Mouse (Mus musculus) embryo, embryonic 11 days (tissue): ENCODE results near the gene C1qb.

Source experiments
- DNase-seq: peaks from one replicate; pipeline ENCODE4 v3.0.0-alpha.2; 2015

The C1qb gene

DNA sequence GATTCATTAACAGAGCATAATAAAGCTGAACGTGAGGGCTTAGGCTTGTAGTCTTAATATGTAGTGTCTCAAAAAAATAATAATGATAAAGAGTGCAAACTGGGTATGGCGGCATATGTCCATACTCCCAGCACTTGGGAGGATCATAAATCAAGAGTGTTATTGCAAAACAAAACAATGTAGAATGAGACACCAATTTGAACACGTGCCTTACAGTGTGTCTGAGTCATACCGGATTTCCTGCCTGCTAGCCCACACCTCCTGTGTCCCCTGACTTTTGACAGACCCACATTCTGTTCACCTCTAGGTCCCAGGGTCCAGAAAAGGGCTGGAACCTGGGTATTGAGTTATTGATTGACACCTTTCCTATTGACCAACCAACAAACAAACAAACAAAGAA, 44.0 kb downstream of the C1qb start:
- no peak for DNase-seq

DNA sequence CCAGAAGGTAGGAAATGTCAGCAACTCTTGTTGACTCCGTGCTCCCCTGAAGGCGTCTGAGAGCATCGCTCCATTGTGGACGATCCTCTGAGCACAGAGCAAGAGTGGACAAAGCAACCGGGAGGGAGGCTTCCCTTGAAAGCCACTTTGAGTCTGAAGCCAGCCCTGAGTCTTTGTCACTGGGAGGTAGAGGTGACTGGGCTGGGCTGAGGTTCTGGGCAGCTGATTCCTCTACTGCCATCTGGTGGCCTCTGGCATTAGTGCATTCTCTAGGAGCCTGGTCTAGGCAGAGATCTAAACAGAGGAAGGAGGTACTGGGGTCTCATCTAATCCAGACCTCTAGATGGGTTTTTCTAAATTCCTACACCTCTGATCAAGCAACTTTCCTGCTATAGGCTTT, 44.9 kb downstream of the C1qb start:
- DNase-seq, result peak; percentile 85

- DNase-seq, result no peak
Measured at GRCm38 (mm10) chr4:136838462-136838861, 47.5 kb downstream of the C1qb start.

GRCm38 (mm10) chr4:136838026-136838425, 48.0 kb downstream of the C1qb start:
- DNase-seq, result no peak

GRCm38 (mm10) chr4:136836387-136836931, 49.5 kb downstream of the C1qb start:
- peak; percentile 86 for DNase-seq

DNA sequence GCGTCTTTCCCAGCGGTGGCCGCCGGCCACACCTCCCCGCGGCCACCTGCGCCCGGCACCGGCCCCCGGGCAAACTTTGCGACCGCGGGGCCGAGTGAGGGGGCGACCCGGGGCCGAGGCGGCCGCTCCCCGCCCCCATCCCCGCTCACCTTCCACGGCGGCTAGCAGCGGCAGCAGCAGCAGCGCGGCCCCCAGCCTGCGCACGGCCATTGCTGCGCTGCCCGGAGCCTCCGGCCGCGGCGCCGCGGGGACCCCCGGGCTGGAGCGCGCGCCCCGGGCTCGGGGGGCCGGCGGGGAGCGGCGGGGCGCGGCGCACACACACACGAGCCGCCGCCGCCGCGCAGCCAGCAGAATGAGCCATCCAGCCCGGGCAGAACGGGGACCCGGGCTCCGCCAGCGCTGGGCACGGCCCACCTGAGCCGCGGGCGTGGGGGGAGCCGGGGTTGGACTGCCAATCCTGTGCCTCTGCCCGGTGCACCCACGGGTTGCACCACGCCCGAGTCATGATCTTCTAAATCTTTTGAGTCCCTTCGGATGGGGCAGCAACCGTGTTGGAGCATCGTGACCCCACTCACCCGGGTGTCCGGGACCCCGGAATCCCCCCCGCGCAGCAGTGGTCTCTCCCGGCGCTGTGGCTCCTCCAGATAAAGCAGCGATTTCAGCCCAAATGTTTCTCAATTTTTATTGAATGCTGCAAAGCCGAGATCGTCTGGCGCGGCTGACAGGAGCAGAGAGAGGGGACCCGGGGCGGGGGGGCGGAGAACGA, 50.2 kb downstream of the C1qb start, which contains the start of gene Ephb2:
TSS of gene Ephb2 (minus strand) at position 368 of the 766 bp plus-strand sequence.
- DNase-seq, result peak; percentile 87

DNA sequence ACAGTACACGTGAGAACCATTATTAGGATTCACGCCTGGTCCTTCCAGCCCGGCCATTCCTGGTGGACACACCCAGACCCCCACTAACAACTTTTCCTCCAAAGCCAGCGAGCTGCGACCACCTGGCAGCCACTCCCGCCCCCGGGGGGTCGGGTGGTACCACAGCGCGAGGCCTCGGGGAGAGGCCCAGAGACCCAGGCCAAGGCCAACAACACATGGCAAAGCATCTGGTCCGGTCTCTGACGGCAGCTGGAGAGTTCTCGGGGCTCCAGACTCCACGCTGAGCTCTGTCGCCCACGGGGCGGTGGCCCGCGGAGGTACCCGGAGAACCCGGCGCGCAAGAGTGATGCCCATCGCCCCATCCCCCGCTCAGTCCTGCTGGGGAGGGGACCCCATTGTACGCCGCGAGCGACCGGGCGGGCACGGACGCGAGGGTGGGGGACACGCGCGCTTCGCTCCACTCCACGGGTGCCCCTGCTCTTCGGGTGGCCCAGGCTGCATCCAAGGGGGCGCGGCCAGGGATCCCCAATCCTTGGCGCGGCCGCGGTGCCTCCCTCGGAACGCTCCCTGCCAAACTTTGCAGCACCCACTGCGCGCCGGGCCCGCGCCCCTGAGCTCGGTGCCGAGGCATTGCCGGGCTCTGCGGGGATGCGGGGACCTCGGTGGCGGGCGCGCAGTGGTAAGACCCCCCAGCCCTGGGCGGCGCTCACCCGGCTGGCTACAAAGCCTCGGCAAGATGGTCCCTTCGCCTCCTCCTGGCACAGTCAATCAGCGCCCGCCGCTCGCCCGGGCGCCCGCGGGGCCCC, 51.0 kb downstream of the C1qb start:
- peak; percentile 56 for DNase-seq

DNA sequence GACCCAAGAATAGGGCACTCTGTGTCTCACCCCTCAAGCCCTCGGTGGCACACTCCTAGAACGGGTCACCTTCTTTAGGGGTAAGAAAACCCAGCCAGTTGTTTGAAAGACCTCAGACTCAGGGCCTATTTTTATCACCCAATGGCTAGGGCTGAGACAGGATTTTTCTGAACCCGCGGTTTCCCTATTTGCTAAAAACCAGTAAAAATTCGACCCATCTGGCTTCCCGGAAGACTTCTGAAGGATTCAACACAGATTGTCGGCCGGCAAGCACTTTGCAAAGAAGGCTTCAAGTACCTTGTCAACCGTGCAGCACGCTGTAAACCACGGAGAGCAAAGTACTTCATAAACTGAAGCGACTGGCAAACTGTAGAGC, 51.6 kb downstream of the C1qb start:
- DNase-seq, result no peak

DNA sequence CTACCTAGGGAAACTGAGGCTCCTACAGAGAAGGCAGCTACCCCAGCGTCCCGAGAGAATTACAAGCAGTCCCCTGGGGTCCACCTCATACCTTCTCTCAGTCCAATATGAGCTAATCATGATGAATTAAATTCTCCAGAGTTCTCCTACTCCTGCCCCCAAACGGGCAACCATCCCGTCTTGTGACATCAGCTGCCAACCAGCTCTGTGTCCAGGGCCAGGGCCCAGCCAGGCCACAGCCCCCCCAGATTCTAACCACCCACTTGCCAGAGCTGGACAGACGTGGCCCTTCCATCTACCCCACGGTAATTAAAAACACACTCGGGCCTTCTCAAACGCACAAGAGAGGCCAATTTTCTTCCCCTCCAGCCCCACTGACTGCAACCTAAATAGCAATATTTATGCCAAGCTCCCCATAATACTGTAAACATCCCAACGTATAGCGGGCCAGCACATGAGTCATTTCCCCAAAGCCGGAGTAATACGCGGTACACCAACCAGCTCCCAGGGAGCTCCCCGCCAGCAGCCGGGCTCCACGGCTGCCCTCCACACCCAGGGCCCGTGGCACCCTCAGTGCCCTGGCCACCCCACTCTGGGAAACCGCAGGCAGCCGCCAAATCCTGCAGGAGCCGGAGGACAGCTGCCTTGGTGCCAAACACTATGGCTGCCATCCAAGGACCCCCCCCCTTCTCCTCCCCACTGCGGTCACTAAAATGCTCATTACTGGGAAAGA, 52.2 kb downstream of the C1qb start:
- DNase-seq, result no peak

- no peak for DNase-seq
Measured at GRCm38 (mm10) chr4:136832559-136833232, 53.3 kb downstream of the C1qb start.

DNA sequence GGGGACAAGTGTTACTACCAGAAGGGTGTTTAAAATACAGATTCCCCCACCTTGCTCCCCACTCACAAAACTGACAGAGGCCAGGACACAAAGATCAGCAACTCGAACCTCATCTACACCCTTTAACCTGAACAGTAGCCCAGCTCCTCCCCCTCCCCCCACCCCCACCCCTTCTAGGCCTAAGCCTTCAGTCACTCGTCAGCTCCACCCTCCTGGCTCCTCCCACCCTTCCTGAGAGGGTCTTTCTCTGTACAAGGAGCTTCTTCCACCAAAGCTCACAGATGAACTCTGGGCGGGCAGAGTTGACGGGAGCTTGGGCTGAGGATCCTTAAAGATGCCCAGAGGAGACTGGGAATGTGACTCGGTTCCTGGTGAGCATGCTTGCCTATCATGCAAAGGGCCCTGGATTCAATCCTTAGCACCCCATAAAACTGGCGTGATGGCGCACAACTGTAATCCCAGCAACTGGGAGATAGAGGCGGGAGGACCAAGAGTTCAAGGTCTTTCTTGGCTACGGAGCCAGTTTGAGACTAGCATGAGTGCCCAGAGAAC, 55.6 kb downstream of the C1qb start:
- DNase-seq, result no peak
